Mouse (Mus musculus): ENCODE results near the gene Zdhhc20.
"Not testable (repeated sequence)": the region's sequence is repeated elsewhere in the genome, so short reads cannot be mapped to it uniquely, and the experiment has no call there.

Gene Zdhhc20

GRCm38 (mm10) chr14:57890011-57890842 is at the start of gene Zdhhc20:
Gene Zdhhc20, minus strand, starts transcription at chr14:57890276.
- peak; percentile 96 for DNase-seq

- DNase-seq = no peak
Observed at GRCm38 (mm10) chr14:57937297-57937696, 47.2 kb upstream of the Zdhhc20 start.

- no peak for DNase-seq
Observed at GRCm38 (mm10) chr14:57934666-57935065, 44.6 kb upstream of the Zdhhc20 start.

- DNase-seq = no peak
Observed at GRCm38 (mm10) chr14:57933608-57934007, 43.5 kb upstream of the Zdhhc20 start.

- no peak for DNase-seq
Observed at GRCm38 (mm10) chr14:57932881-57933443, 42.9 kb upstream of the Zdhhc20 start.

GRCm38 (mm10) chr14:57921428-57922131 is 31.5 kb upstream of the Zdhhc20 start:
- DNase-seq = no peak

GRCm38 (mm10) chr14:57920568-57921310 is 30.7 kb upstream of the Zdhhc20 start:
- peak; percentile 21 for DNase-seq

GRCm38 (mm10) chr14:57919148-57919875 is 29.2 kb upstream of the Zdhhc20 start:
- no peak for DNase-seq

GRCm38 (mm10) chr14:57915341-57915740 is 25.3 kb upstream of the Zdhhc20 start:
- no peak for DNase-seq

GRCm38 (mm10) chr14:57912211-57913007 is 22.3 kb upstream of the Zdhhc20 start:
- DNase-seq = not testable (repeated sequence)

- DNase-seq = not testable (repeated sequence)
Observed at GRCm38 (mm10) chr14:57911787-57912186, 21.7 kb upstream of the Zdhhc20 start.

GRCm38 (mm10) chr14:57911316-57911715 is 21.2 kb upstream of the Zdhhc20 start:
- no peak for DNase-seq

- DNase-seq = peak; percentile 78
Observed at GRCm38 (mm10) chr14:57910501-57911068, 20.5 kb upstream of the Zdhhc20 start.

GRCm38 (mm10) chr14:57909297-57909696 is 19.2 kb upstream of the Zdhhc20 start:
- no peak for DNase-seq

GRCm38 (mm10) chr14:57908431-57908830 is 18.4 kb upstream of the Zdhhc20 start:
- DNase-seq = no peak

- no peak for DNase-seq
Observed at GRCm38 (mm10) chr14:57901998-57902397, 11.9 kb upstream of the Zdhhc20 start.

GRCm38 (mm10) chr14:57896882-57897281 is 6.8 kb upstream of the Zdhhc20 start:
- DNase-seq = no peak

GRCm38 (mm10) chr14:57896088-57896871 is 6.2 kb upstream of the Zdhhc20 start:
- not testable (repeated sequence) for DNase-seq

GRCm38 (mm10) chr14:57894346-57894745 is 4.3 kb upstream of the Zdhhc20 start:
- DNase-seq = no peak

- no peak for DNase-seq
Observed at GRCm38 (mm10) chr14:57892961-57893360, 2.9 kb upstream of the Zdhhc20 start.
